ENCODE assay signal across 18 mouse cellular contexts in genomic region chr1:134100928-134101327, GRCm38 (mm10). TPM values are rescaled to one million over a fixed set of nuclear protein-coding genes. Genes with fewer than 3 reads are reported as not detected.
DNase-seq lines count a peak whose midpoint lies in the region; ATAC-seq and TF ChIP-seq lines count a peak whose summit lies in the region.
"Had no signal": no experiment of that assay in that cellular context is flagged by ENCODE, and none has a peak within 500 bp of the region (broad histone marks: within the 10 kb centered on the region; RNA-seq: fewer than 3 reads in every experiment).

No protein-coding gene starts in this region.

- H3K9ac ChIP-seq in liver, embryonic 13.5 days = peak overlapping the region; percentile 79
- no peak overlapping the region for H3K9ac ChIP-seq in liver, embryonic 11.5 days (ENCODE audit: low read depth, low read length)
- H3K9ac ChIP-seq in limb, embryonic 15.5 days = no peak overlapping the region
- H3K9ac ChIP-seq in hindbrain, postnatal 0 days (replicated peaks; ENCODE audit: low read length) = no peak overlapping the region
- H3K9ac ChIP-seq: embryonic facial prominence, embryonic 12.5 days; lung, embryonic 15.5 days had no signal

- H3K4me2 ChIP-seq in liver, embryonic 13.5 days = no peak overlapping the region
- no peak overlapping the region for H3K4me2 ChIP-seq in liver, embryonic 11.5 days
- no peak overlapping the region for H3K4me2 ChIP-seq in limb, embryonic 15.5 days
- no peak overlapping the region for H3K4me2 ChIP-seq in hindbrain, postnatal 0 days (ENCODE audit: low read depth, low read length)
- H3K4me2 ChIP-seq: embryonic facial prominence, embryonic 12.5 days; lung, embryonic 15.5 days had no signal

- H3K27ac ChIP-seq in liver, embryonic 13.5 days = peak overlapping the region; percentile 98
- H3K27ac ChIP-seq in liver, embryonic 11.5 days (ENCODE audit: low read depth, low read length) = no peak overlapping the region
- peak overlapping the region; percentile 92; the same call in 1 of the 2 replicates for H3K27ac ChIP-seq in limb, embryonic 15.5 days
- no peak overlapping the region for H3K27ac ChIP-seq in hindbrain, postnatal 0 days
- H3K27ac ChIP-seq: embryonic facial prominence, embryonic 12.5 days had no signal

- H3K27me3 ChIP-seq in liver, embryonic 13.5 days = peaks cover 12% of the 10 kb centered on the region
- H3K27me3 ChIP-seq in liver, embryonic 11.5 days (replicated peaks; ENCODE audit: control insufficient read depth, insufficient read depth, low read length) = peaks cover 7% of the 10 kb centered on the region
- no peaks in the 10 kb centered on the region for H3K27me3 ChIP-seq in limb, embryonic 15.5 days
- H3K27me3 ChIP-seq in hindbrain, postnatal 0 days (ENCODE audit: insufficient read depth, low read length) = no peaks in the 10 kb centered on the region
- H3K27me3 ChIP-seq: lung, embryonic 15.5 days had no signal

- no peaks in the 10 kb centered on the region for H3K9me3 ChIP-seq in liver, embryonic 13.5 days (replicated peaks)
- no peaks in the 10 kb centered on the region for H3K9me3 ChIP-seq in liver, embryonic 11.5 days (ENCODE audit: control insufficient read depth, low read length)
- H3K9me3 ChIP-seq in limb, embryonic 15.5 days = no peaks in the 10 kb centered on the region
- H3K9me3 ChIP-seq in hindbrain, postnatal 0 days (ENCODE audit: low read length) = no peaks in the 10 kb centered on the region
- H3K9me3 ChIP-seq: embryonic facial prominence, embryonic 12.5 days; lung, embryonic 15.5 days had no signal

- peaks cover 65% of the 10 kb centered on the region for H3K4me1 ChIP-seq in liver, embryonic 13.5 days (replicated peaks)
- peaks cover 29% of the 10 kb centered on the region for H3K4me1 ChIP-seq in liver, embryonic 11.5 days (replicated peaks; ENCODE audit: control insufficient read depth, insufficient read depth, low read length)
- H3K4me1 ChIP-seq in limb, embryonic 15.5 days = peaks cover 49% of the 10 kb centered on the region
- peaks cover 14% of the 10 kb centered on the region for H3K4me1 ChIP-seq in hindbrain, postnatal 0 days (ENCODE audit: insufficient read depth, low read length)

- 69% methylated on average over 4 of the region's 4 CpGs for WGBS in liver, embryonic 13.5 days (ENCODE audit: insufficient replicate concordance)
- 72% methylated on average over 4 of the region's 4 CpGs for WGBS in liver, embryonic 11.5 days
- WGBS in limb, embryonic 15.5 days = 56% methylated on average over 4 of the region's 4 CpGs
- WGBS in hindbrain, postnatal 0 days = 86% methylated on average over 4 of the region's 4 CpGs

- peak; percentile 86 for DNase-seq in heart, adult 11 months
- DNase-seq in heart, postnatal 10 days = no peak
- no peak for DNase-seq in liver, embryonic 13.5 days
- no peak for DNase-seq in liver, embryonic 11.5 days (ENCODE audit: low spot score)
- peak; percentile 64 for DNase-seq in Muller cell, postnatal 12 days (ENCODE audit: inconsistent ontology term)
- no peak for DNase-seq in hindbrain, postnatal 0 days (ENCODE audit: low spot score)
- no peak for DNase-seq in yolk sac, embryonic 10.5 days (ENCODE audit: low spot score)
- DNase-seq: cerebellum, postnatal 10 days had no signal

- H3K36me3 ChIP-seq in liver, embryonic 13.5 days = no peaks in the 10 kb centered on the region
- no peaks in the 10 kb centered on the region for H3K36me3 ChIP-seq in liver, embryonic 11.5 days (ENCODE audit: control insufficient read depth, insufficient read depth, low read length)
- H3K36me3 ChIP-seq in limb, embryonic 15.5 days = no peaks in the 10 kb centered on the region
- H3K36me3 ChIP-seq in hindbrain, postnatal 0 days (ENCODE audit: insufficient read depth, low read length) = no peaks in the 10 kb centered on the region
- H3K36me3 ChIP-seq: embryonic facial prominence, embryonic 12.5 days; lung, embryonic 15.5 days had no signal

- no peak for TF ChIP-seq CTCF in hindbrain, postnatal 0 days (IDR thresholded peaks at IDR 0.05; ENCODE audit: low read depth)

- no peak for ATAC-seq in liver, embryonic 13.5 days (ENCODE audit: low read depth)
- ATAC-seq in liver, embryonic 11.5 days (replicated peaks; ENCODE audit: low FRiP score) = no peak
- no peak for ATAC-seq in limb, embryonic 15.5 days (ENCODE audit: insufficient number of reproducible peaks, low FRiP score, low TSS enrichment, low read depth)
- no peak for ATAC-seq in hindbrain, postnatal 0 days
- ATAC-seq: forebrain, embryonic 16.5 days; intestine, postnatal 0 days had no signal

- no peak overlapping the region for H3K4me3 ChIP-seq in liver, embryonic 13.5 days (replicated peaks)
- H3K4me3 ChIP-seq in liver, embryonic 11.5 days (ENCODE audit: low read depth, low read length) = no peak overlapping the region
- H3K4me3 ChIP-seq in limb, embryonic 15.5 days = no peak overlapping the region
- H3K4me3 ChIP-seq in hindbrain, postnatal 0 days (ENCODE audit: low read length) = no peak overlapping the region
- H3K4me3 ChIP-seq: embryonic facial prominence, embryonic 12.5 days; lung, embryonic 15.5 days had no signal

- intact Hi-C loops in heart, postnatal 10 days (cut with DNase I) = no loop called here

RNA-seq across cellular contexts. Expression of gene Chit1, which starts 10.1 kb away (rescaled TPM):
- total RNA-seq in heart, postnatal 10 days (2021) = not detected
- 0.08 and 0.12 TPM in 2 replicates for polyA plus RNA-seq in liver, embryonic 13.5 days (2015; fragmentation: Nextera tagmentation; extraction: Ambion mirVana)
- polyA plus RNA-seq in liver, embryonic 11.5 days (2014; fragmentation: Nextera tagmentation; extraction: Ambion mirVana) = not detected in 2 replicates
- 0.50 and 0.59 TPM in 2 replicates for polyA plus RNA-seq in limb, embryonic 15.5 days (2015; fragmentation: Nextera tagmentation; extraction: Ambion mirVana)
- total RNA-seq in hindbrain, postnatal 0 days (2014; rRNA removed) = 0.14 TPM in 1 of 2 replicates, not detected in the other
- polyA plus RNA-seq in hindbrain, postnatal 0 days (2015; fragmentation: Nextera tagmentation; extraction: Ambion mirVana) = 0.46 and 0.48 TPM in 2 replicates
- total RNA-seq: adrenal gland, postnatal 36 days; gastrocnemius, postnatal 36 days; hematopoietic stem cell, adult 5-6 weeks; megakaryocyte-erythroid progenitor cell, adult 5-6 weeks had no signal
- polyA plus RNA-seq: embryonic facial prominence, embryonic 12.5 days; forebrain, embryonic 16.5 days; intestine, postnatal 0 days; spleen, adult 2 months had no signal

RNA-seq across cellular contexts. Expression of gene Btg2, which starts 22.0 kb away (rescaled TPM):
- 10 to 100 TPM; 30.3 to 32.9 TPM for total RNA-seq in heart, postnatal 10 days (2021)
- polyA plus RNA-seq in liver, embryonic 13.5 days (2015; fragmentation: Nextera tagmentation; extraction: Ambion mirVana) = 79.6 and 89.1 TPM in 2 replicates
- 38.6 and 39.9 TPM in 2 replicates for polyA plus RNA-seq in liver, embryonic 11.5 days (2014; fragmentation: Nextera tagmentation; extraction: Ambion mirVana)
- 30.9 and 35.1 TPM in 2 replicates for polyA plus RNA-seq in limb, embryonic 15.5 days (2015; fragmentation: Nextera tagmentation; extraction: Ambion mirVana)
- total RNA-seq in hindbrain, postnatal 0 days (2014; rRNA removed) = 11.2 and 26.1 TPM in 2 replicates
- 13.2 and 14.8 TPM in 2 replicates for polyA plus RNA-seq in hindbrain, postnatal 0 days (2015; fragmentation: Nextera tagmentation; extraction: Ambion mirVana)

Comparison
In these comparisons a context has a peak if more than half of its experiments do, and no peak if none do; other contexts are left out.
1. DNase-seq: peak in heart, adult 11 months (single experiment) and Muller cell, postnatal 12 days (single experiment); none in heart, postnatal 10 days (0 of 2), liver, embryonic 13.5 days (single experiment), liver, embryonic 11.5 days (single experiment), hindbrain, postnatal 0 days (single experiment) and yolk sac, embryonic 10.5 days (single experiment).
2. H3K27ac ChIP-seq: peak in liver, embryonic 13.5 days (single experiment) and limb, embryonic 15.5 days (single experiment); none in liver, embryonic 11.5 days (single experiment) and hindbrain, postnatal 0 days (single experiment).